Mouse (Mus musculus): ENCODE data around the gene Asic2.

Asic2 gene

GRCm38 (mm10) chr11:81590911-81591310 is 377.3 kb downstream of the Asic2 start:
- no peak for DNase-seq

GRCm38 (mm10) chr11:81588630-81589029 is 379.6 kb downstream of the Asic2 start:
- DNase-seq: peak; percentile 8 to 22

- DNase-seq: no peak
Observed at GRCm38 (mm10) chr11:81587942-81588341, 380.3 kb downstream of the Asic2 start.

- DNase-seq: no peak
Observed at GRCm38 (mm10) chr11:81587114-81587513, 381.1 kb downstream of the Asic2 start.

GRCm38 (mm10) chr11:81584506-81584905 is 383.8 kb downstream of the Asic2 start:
- no peak for DNase-seq

- DNase-seq: no peak
Observed at GRCm38 (mm10) chr11:81583195-81583594, 385.1 kb downstream of the Asic2 start.

- no peak for DNase-seq
Observed at GRCm38 (mm10) chr11:81582161-81582560, 386.1 kb downstream of the Asic2 start.

- no peak for DNase-seq
Observed at GRCm38 (mm10) chr11:81579753-81580152, 388.5 kb downstream of the Asic2 start.

GRCm38 (mm10) chr11:81570406-81570805 is 397.9 kb downstream of the Asic2 start:
- DNase-seq: no peak

- DNase-seq: no peak
Observed at GRCm38 (mm10) chr11:81564857-81565256, 403.4 kb downstream of the Asic2 start.

- no peak for DNase-seq
Observed at GRCm38 (mm10) chr11:81560374-81560773, 407.9 kb downstream of the Asic2 start.

- DNase-seq: no peak
Observed at GRCm38 (mm10) chr11:81543189-81543588, 425.1 kb downstream of the Asic2 start.

- no peak for DNase-seq
Observed at GRCm38 (mm10) chr11:81535121-81535717, 433.0 kb downstream of the Asic2 start.

- peak; percentile 2 to 5 for DNase-seq
Observed at GRCm38 (mm10) chr11:81534686-81535085, 433.6 kb downstream of the Asic2 start.

- DNase-seq: no peak
Observed at GRCm38 (mm10) chr11:81531906-81532305, 436.4 kb downstream of the Asic2 start.

- no peak for DNase-seq
Observed at GRCm38 (mm10) chr11:81522927-81523326, 445.3 kb downstream of the Asic2 start.

GRCm38 (mm10) chr11:81521881-81522280 is 446.4 kb downstream of the Asic2 start:
- DNase-seq: no peak

- DNase-seq: no peak
Observed at GRCm38 (mm10) chr11:81518001-81518955, 450.0 kb downstream of the Asic2 start.

GRCm38 (mm10) chr11:81515754-81516153 is 452.5 kb downstream of the Asic2 start:
- no peak for DNase-seq

GRCm38 (mm10) chr11:81512434-81512833 is 455.8 kb downstream of the Asic2 start:
- no peak for DNase-seq

- no peak for DNase-seq
Observed at GRCm38 (mm10) chr11:81511401-81511800, 456.9 kb downstream of the Asic2 start.

- no peak for DNase-seq
Observed at GRCm38 (mm10) chr11:81508385-81509233, 459.6 kb downstream of the Asic2 start.

GRCm38 (mm10) chr11:81504791-81505430 is 463.3 kb downstream of the Asic2 start:
- no peak for DNase-seq
